13 mouse cellular contexts compared by ENCODE assay signal in genomic region chr8:78544545-78544944, GRCm38 (mm10).
"Had no signal": no experiment of that assay in that cellular context is flagged by ENCODE, and none has a peak within 500 bp of the region (broad histone marks: within the 10 kb centered on the region; RNA-seq: fewer than 3 reads in every experiment).

No protein-coding gene starts in this region.

- DNase-seq: kidney, postnatal 25 days; layer of hippocampus, postnatal 36 days; liver, embryonic 13.5 days; lung, adult 2 months; lung, postnatal 14 days; lung, postnatal 4 days; midbrain, embryonic 14.5 days; thymus, adult 18-20 months; thymus, postnatal 36 days had no signal

- H3K4me3 ChIP-seq: layer of hippocampus, adult 2 months; left cerebral cortex, adult 2 months; liver, embryonic 13.5 days had no signal

- H3K9me3 ChIP-seq: liver, embryonic 13.5 days had no signal

- H3K4me2 ChIP-seq: liver, embryonic 13.5 days; midbrain, embryonic 11.5 days had no signal

- H3K9ac ChIP-seq: liver, embryonic 13.5 days had no signal

- H3K27ac ChIP-seq: kidney, postnatal 0 days; layer of hippocampus, adult 2 months; left cerebral cortex, adult 2 months; liver, embryonic 13.5 days had no signal

- H3K27me3 ChIP-seq: liver, embryonic 13.5 days had no signal
